Mouse (Mus musculus): ENCODE results near the gene Fam110a. TPM values are rescaled to one million over a fixed set of nuclear protein-coding genes. Genes with fewer than 3 reads are reported as not detected.

The Fam110a gene
- polyA plus RNA-seq, 1 experiment from 2014 or later = 11.1 TPM

DNA sequence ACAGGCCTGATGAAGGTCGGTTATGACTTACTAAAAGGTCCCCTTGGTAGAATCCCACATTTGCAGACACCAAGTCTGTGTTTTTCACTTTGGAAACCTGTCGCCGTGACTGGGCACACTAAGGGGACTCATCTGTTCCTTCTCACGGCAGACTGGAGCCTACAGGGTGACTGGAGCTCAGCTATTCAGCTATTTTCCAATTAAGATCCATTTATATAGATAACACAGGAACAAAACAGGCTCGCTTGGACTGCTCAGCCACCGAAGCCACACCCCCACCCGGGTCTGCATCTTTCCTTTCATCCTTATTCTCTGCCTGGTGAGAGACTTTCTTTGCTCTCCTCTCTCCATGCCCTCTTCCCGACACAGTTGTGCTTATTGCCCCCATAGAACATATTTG lies 59.0 kb downstream of the Fam110a start:
- no peak for ATAC-seq
- Histone ChIP-seq H3K27ac (no peak overlapping the region), H3K9ac (no peak overlapping the region), H3K4me1 (no peaks in the 10 kb centered on the region), H3K9me3 (replicated peaks) (no peaks in the 10 kb centered on the region), H3K27me3 (replicated peaks) (no peaks in the 10 kb centered on the region), H3K36me3 (no peaks in the 10 kb centered on the region), H3K4me3 (no peak overlapping the region), H3K4me2 (no peak overlapping the region)
- WGBS (ENCODE audit: insufficient replicate concordance) = 56% methylated on average over 8 of the region's 8 CpGs

MicroRNA genes within 50 kb of the gene (microRNA counts, 519-probe panel; counts per million panel counts)
- 582 counts per million, percentile 70 among the panel's probes with 10 or more counts for microRNA mmu-miR-1953

Small RNAs within 50 kb of the gene (microRNA-seq; reads per million reads assigned to microRNA genes)
- gene Mir1953 = 1.8 reads per million

Other genes starting within 250 kb of the Fam110a start
- 47.3 and 54.6 TPM in 2 replicates for gene Psmf1, start 236.0 kb downstream of the Fam110a start, polyA plus RNA-seq (2016; fragmentation: Nextera tagmentation; extraction: Ambion mirVana)
- gene Rspo4, start 137.3 kb downstream of the Fam110a start, polyA plus RNA-seq (2016; fragmentation: Nextera tagmentation; extraction: Ambion mirVana) = 0.11 TPM in 1 of 2 replicates, not detected in the other
- 0.05 and 0.08 TPM in 2 replicates for gene Angpt4, start 69.0 kb downstream of the Fam110a start, polyA plus RNA-seq (2016; fragmentation: Nextera tagmentation; extraction: Ambion mirVana)
- 1.3 and 1.9 TPM in 2 replicates for gene Slc52a3, start 16.3 kb upstream of the Fam110a start, polyA plus RNA-seq (2016; fragmentation: Nextera tagmentation; extraction: Ambion mirVana)
- not detected in 2 replicates for gene Scrt2, start 101.3 kb upstream of the Fam110a start, polyA plus RNA-seq (2016; fragmentation: Nextera tagmentation; extraction: Ambion mirVana)
- 23.1 and 27.2 TPM in 2 replicates for gene Srxn1, start 125.3 kb upstream of the Fam110a start, polyA plus RNA-seq (2016; fragmentation: Nextera tagmentation; extraction: Ambion mirVana)
- gene Tcf15, start 163.3 kb upstream of the Fam110a start, polyA plus RNA-seq (2016; fragmentation: Nextera tagmentation; extraction: Ambion mirVana) = 0.42 and 0.94 TPM in 2 replicates
- gene Csnk2a1, start 246.6 kb upstream of the Fam110a start, polyA plus RNA-seq (2016; fragmentation: Nextera tagmentation; extraction: Ambion mirVana) = 44.0 and 48.8 TPM in 2 replicates